Mouse (Mus musculus) erythroid progenitor cell, adult 5-6 weeks (primary cell): ENCODE measurements around the gene Sephs2. TPM values are rescaled to one million over a fixed set of nuclear protein-coding genes. Genes with fewer than 3 reads are reported as not detected.

Experiments used
- ATAC-seq: replicated peaks from 2 replicates; pipeline ENCODE4 v1.8.0; 2016; ENCODE audit warnings: moderate number of reproducible peaks, mild to moderate bottlenecking, moderate TSS enrichment, inconsistent platforms; ENCODE audit not compliant: poor library complexity, low FRiP score, severe bottlenecking
- total RNA-seq, 2 experiments: library from RNA; stranded (forward) in 1 of 2; stranded (reverse) in 1 of 2; fragments of 150-400 nt in 1 of 2; fragments of 186-747, 209-891 nt in 1 of 2; gene quantifications; 2 replicates each; pipeline versions ENCODE4 v1.2.3 to v1.2.4; 2015 to 2017; ENCODE audit warnings: low replicate concordance in 2 of 2

The Sephs2 gene
- total RNA-seq, 2 experiments from 2014 or later, result 16.8 to 29.0 TPM

DNA sequence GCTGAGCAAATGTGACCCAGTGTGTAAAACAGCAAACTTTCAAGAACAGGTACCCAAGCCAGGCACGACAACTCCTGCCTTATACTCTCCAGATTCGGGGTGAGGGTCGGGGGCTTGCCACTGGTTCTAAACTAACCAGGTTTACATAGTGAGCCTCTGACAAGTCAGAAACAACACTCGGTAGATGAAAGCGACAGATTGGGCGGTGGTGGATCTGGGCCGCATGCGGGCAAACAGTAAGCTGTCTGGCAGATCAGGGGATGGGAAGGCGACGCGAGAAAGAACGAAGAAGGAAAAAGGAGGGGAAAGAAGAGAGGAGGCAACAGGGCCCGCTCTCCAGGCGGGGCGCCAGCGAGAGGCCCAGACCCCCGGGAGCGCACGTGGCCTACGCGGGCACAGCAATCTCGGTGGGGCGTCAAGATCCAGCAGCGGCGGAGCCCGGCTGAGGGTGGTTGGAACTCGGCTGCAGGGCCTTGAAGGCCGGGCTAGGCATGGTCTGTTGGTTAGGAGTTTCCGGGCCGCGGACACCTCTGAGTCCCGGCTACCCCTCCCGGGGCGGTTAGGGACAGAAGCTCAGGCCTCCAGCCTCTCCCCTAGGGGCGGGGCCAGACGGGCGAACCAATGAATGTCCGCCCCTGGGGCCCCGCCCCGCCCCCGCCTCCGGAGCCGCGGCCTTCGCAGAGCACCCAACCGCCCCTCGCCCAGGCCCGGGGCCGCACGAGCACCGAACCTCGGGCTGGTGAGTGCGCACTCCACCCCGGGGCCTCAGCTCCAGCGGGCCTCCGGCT lies 29.8 kb downstream of the Sephs2 start, which contains the start of gene Zfp771:
Zfp771 (plus strand) TSS at position 405 of the 788 bp plus-strand sequence.
- peak; percentile 94 for ATAC-seq

DNA sequence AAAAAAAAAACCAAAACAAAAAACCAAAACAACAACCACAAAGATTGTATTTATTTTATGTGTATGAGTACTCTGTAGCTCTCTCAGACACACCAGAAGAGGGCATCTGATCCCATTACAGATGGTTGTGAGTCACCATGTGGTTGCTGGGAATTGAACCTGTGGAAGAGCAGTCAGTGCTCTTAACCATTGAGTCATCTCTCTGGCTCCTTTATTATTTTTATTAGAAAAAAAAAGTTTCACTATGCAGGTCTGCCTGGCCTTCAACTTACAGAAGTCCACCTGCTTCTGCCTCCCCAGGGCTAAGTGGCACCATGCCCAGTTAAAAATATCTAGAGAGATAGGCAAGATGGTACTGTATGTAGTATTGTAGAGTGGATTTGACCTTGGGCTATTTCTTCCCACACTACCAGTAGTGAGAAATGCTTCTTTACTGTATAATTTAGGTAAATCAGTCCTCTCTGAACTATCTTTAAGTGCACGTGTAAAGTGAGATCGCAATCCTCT lies 30.4 kb downstream of the Sephs2 start:
- 0 out of 2 replicates have a peak, but pooled peaks have one; percentile 3 for ATAC-seq

DNA sequence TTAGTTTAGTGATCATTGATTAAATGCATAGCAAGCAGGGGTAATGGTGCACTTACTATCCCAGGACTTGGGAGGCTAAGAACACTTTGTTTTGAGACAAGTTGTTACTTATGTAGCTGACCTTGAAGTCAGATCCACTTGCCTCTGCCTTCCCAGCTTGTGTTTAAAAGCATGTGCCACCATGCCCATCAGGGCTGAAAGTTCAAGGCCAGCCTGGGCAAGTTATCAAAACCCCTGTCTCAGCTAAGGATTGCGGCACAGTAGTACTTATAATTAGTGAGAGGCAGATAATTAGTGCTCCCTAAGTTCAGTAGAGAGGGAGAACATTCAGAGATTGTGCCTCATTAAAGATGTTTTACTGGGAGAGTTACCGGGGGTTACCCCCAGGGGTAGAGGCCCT lies 39.1 kb downstream of the Sephs2 start:
- ATAC-seq, result no peak

DNA sequence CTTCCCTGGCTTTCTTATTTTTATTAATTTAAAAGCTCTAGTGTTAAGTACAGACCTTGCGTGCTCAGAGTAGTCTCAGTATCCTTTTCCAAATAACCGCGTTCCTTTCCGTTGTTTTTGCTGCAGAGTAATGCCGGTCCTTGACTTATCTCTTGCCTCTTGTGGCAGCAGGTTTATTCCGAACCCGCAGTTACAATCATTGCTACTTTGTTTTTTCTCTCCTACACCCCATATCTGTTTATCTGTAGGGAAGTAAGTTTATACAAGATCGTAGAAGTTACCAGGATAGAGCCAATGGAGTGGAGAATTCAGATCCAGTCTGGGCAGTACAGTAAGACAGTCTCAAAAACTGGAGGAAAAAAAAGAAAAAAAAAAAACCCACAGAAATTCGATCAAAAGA lies 40.1 kb downstream of the Sephs2 start:
- no peak for ATAC-seq

DNA sequence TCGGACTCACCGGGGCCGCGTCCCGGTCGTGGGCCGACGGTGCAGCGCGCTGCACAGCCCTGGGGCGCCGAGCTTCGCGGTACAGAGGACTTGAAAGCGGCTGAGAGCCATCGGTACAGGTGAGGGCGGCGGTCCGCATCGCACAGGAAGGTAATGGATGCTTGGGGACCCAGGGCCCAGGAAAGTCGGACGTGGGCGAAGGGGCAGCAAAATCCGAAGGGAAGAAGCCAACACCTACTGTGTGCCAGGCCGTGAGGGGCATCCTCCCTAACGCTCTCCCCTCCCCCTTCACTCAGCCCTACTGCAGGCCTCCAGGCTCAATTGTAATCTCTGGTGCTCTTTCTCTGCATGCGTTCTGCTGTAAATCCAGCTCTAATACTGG lies 40.5 kb downstream of the Sephs2 start:
- ATAC-seq, result peak; percentile 17

DNA sequence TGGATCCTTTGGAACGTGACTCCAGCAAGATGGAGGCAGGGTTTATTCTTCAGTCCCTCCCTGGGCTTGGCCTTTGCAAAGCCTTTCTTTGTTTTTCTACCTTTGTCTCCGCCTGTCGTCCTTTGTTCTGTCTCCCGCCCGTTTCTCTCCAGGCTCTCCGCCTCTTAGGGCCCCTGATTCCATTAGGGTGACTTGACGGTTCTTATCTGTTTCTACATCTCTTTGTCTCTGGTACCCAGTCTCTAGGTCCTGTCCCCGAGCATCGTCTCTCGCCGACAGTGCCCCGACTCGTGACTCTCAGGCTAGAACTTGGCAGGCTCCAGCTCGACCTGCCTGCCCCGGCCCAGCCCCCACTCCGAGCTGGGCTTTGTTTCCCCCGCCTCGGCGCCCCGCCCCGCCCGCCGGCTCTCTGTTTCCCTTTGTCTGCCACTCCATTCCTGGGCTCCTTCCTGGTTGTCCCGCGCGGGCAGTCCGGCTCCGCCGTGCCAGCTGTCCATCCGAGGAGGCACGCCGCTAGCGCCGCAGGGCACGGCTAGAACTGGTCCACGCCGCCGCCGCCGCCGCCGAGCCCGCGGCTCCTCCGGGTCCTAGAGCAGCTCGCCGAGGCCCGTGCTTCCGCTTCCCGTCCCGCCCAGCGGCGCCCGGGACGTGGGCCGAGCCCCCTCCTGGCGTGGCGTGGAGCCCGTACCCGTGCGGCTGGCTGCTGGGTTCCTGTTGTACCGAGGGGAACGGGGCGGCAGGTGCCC lies 41.1 kb downstream of the Sephs2 start, which contains the start of the genes Zfp553 and Sept1:
Zfp553 (plus strand) TSS at position 440 of the 746 bp plus-strand sequence.
Sept1 (minus strand) TSS at position 509 of the 746 bp plus-strand sequence.
- ATAC-seq, result peak; percentile 70

DNA sequence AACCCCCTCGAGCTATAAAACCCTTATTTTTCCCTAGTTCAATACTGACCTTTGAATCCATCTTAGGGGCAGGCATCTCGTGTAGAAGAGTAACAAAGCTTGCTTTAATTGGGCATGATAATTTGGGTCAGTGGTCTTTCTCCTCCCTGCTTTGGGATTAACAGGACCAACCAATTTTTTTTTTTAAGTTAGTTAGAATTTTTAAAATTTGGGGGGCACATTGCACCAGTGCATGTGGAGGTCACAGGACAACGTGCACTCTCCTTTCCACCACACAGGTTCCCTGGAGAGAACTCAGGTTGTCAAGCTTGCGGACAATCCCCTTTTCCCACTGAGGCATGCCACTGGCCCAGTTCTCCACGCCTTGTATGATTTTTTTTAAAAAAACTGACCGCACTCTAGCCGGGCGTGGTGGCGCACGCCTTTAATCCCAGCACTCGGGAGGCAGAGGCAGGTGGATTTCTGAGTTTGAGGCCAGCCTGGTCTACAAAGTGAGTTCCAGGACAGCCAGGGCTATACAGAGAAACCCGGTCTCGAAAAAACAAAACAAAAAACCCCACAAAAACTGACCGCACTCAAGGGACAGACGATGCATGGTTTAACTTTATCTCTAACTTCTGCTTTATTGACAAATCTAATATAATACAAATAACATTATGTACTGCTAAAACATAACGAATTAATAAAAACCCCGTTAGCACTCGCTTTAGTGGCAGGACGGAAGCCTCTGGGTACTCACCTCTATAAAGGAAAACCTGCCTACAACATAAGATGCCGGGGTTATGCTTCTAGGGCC lies 41.8 kb downstream of the Sephs2 start:
- no peak for ATAC-seq

DNA sequence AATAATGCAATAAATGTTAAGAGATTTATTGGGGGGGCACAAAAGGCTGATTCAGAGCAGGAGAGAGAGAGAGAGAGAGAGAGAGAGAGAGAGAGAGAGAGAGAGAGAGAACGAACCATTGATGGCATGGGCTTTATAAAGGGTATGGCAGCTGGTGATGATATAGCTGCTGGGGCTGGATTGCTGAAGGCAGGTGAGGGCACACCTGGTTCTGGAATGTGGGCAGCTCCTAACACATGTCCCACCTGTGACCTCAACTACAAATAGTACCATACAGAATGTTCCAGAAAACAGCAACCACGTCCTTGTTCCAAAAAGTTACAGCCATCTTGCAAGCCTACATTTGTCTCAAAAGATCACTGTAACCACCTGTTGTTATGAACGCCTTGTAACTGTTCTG lies 42.5 kb downstream of the Sephs2 start:
- no peak for ATAC-seq

DNA sequence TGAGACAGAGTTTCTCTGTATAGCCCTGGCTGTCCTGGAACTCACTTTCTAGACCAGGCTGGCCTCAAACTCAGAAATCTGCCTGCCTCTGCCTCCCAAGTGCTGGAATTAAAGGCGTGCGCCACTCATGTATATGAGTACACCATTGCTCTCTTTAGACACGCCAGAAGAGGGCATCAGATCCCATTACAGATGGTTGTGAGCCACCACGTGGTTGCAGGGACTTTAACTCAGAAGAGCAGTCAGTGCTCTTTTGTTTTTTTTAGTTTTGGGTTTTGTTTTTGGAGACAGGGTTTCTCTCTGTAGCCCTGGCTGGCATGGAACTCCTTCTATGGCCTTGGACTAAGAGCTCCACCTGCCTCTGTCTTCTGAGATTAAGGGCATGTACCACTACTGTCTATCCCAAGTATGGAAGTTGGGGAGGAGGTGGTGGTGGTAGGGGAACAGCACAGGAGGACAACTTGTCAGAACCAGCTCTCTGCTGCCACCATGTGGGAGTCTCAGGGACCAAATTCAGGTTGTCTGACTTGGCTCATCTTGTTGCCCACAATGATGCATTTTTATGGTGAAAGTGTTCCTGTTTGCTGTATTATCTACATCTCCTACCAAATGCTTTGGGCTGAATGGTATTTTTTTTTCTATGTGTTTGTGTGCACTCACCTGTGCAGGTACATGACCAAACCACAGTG lies 45.1 kb downstream of the Sephs2 start:
- ATAC-seq, result peak; percentile 65

DNA sequence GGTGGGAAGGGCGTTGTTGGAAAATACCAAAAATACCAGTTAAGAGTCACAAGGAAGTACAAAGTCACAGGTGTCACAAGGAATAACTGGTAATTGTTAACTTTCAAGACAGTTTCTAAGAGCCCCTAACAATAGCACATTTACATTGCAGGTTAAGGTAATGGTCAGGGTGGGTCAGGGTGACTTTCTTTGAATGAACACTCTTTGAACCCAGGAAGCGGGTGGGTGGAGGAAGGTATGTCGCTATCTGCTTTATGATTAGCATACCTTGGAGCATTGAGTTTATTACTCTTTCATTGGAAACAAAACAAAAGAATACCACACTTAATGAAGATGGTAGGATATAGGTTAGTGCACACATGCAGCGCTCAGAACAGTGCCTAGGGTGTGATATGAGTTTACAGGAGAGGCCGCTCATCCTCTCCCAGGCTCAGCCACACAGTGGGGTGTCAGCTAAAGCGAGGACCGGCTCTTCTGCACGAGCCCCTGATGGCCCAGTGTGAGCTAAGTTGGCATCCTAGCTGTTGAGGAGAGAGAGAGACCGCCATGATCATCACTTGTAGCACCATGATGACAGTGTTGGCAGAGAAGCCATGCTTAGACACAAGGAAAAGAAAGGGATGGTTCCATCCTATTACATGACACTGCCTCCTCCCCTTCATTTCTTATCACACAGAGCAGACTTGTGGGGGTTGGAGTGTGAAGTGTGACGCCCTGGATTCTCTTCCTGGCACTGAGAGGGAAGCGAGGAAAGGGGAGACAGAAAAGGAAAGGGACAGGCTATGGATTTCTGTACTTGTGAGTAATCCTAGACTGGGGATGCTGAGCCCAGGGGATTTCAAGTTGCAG lies 48.5 kb downstream of the Sephs2 start:
- ATAC-seq, result peak; percentile 89

DNA sequence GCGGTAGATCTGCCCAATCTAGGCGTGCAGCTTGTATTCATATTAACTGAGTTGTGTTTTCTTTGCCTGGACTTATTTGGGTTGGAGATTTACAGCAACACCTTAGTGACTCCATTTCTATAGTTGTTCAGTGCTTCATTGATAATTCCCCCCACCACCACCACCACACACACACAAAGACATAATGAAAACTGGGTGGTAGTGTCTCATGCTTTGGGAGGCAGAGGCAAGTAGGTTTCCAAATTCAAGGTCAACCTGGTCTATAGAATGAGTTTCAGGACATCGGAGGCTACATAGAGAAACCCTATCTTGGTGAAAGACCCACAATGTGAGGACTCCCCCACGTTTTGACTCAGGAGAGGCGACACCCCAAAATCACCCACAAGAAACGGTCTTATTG lies 49.2 kb downstream of the Sephs2 start:
- no peak for ATAC-seq

DNA sequence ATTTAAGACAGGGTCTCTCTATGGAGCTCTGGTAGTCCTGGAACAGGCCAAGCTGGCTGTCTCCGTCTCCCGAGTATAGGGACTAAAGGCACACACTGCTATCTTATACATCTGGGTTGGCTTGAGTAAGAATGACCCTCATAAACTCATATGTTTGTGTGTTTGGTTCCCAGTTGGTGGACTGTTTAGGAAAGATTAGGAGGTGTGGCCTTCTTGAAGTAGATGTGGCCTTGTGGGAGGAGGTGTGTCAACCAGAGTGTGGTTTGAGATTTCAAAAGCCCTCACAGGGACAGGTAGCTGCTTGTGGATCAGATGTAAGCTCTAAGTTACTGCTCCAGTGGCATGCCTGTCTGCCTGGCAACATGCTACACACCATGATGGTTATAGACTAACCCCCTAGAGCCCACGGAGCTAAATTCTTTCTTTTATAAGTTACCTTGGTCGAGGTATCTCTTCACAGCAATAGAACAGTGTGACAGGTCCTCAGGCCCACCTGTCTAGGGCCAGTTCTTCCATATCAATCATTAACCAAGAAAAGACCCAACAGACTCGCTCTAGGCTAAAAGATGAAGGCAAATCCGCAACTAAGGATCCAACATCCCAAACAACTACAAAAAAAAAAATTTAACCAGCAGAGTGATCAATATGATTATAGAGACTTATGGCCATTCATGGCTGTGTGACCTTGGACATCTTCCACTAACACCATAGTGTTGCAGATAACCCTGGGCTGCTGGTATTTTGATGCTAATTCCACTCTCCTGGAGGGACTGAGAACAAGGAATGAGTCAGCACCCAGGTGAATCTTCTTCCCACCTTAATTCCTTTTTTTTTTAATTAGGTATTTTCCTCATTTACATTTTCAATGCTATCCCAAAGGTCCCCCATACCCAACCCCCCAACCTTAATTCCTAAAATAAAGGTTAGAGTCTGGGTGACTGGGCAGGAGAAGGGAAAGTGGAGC lies 50.1 kb downstream of the Sephs2 start:
- peak; percentile 68 for ATAC-seq

DNA sequence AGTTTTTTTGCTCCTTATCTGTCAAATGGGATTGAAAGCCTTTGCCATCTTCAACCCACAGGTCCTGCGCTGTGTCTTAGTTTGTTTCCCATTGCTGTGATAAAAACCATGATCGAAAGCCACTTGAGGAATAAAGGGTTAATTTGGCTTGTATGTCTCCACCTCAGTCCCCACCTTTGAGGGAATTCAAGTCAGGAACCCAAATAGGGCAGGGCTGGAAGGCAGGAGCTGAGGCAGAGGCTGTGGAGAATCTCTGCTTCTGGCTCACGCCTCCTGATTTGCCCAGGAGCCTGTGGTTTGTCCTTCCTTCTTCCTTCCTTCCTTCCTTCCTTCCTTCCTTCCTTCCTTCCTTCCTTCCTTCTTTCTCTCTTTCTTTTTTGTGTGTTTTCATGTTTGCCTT lies 50.7 kb downstream of the Sephs2 start:
- no peak for ATAC-seq
